Mouse (Mus musculus): ENCODE data around the gene Scarf1.

GRCm38 (mm10) chr11:75533314-75534015, 20.1 kb downstream of the Scarf1 start:
- TF ChIP-seq CTCF (IDR thresholded peaks at IDR 0.05; ENCODE audit: borderline replicate concordance, insufficient read depth, low read depth, low read length) (no peak), POLR2A (IDR thresholded peaks at IDR 0.05; ENCODE audit: borderline replicate concordance, insufficient read depth, low read length) (no peak)

All from cerebellum, adult 2 months (tissue).